Mouse (Mus musculus) liver, adult 2 months (tissue): Measurements from ENCODE around the gene 0610037L13Rik.

ENCODE experiments used
- CTCF ChIP-seq: fragments of 200-500 bp; IDR thresholded peaks from 2 replicates; pipeline ENCODE4 v1.5.1; 2011; ENCODE audit warnings: low read depth, low read length, control low read depth
- POLR2A ChIP-seq: fragments of 200-500 bp; IDR thresholded peaks from 2 replicates; pipeline ENCODE4 v1.6.1; 2011; ENCODE audit warnings: low read length, control low read depth; ENCODE audit not compliant: insufficient read depth; ENCODE audit errors: extremely low read depth

DNA sequence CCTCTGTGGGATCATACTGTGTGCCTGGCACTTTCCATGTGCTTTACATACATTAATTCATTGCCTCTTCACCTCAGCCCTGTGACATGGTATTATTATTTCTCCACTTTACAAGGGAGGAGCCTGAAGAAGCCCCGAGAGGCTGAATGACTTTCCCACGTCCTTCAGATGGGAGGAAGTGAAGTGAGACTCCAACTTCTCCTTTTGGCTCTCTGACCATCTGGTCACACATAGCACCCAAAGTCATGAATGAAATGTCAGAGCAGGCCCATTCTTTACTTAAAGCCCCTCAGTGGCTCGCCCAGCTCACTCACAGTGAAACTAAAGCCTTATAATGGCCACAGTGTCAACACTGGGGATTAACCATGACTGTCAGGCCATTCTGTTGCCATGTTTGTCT lies 45.6 kb downstream of the 0610037L13Rik start:
- TF ChIP-seq CTCF (no peak), POLR2A (no peak)
